Mouse (Mus musculus) lung, postnatal 0 days (tissue): ENCODE data around the gene Hspa1l. TPM values are rescaled to one million over a fixed set of nuclear protein-coding genes. Genes with fewer than 3 reads are reported as not detected.

ENCODE experiments used
- ATAC-seq: fragments of 200-750 bp; cut with Nextera tagmentation; 2 replicates; pipeline ENCODE4 v1.8.0; 2017; ENCODE audit warnings: moderate library complexity
- DNase-seq: peaks from one replicate; pipeline ENCODE4 v3.0.0-alpha.2; 2016; ENCODE audit warnings: low spot score
- H3K27ac ChIP-seq: fragments of 300-500 bp; sonication (generic); 2 replicates; pipeline ENCODE4 v1.5.1; 2014; ENCODE audit warnings: antibody characterized with exemption, mild to moderate bottlenecking, low read length, mixed read lengths
- H3K27me3 ChIP-seq: fragments of 300-500 bp; sonication (generic); replicated peaks from 2 replicates; pipeline ENCODE4 v1.6.1; 2014; ENCODE audit warnings: low read length, mixed read lengths; ENCODE audit not compliant: insufficient read depth
- H3K36me3 ChIP-seq: fragments of 300-500 bp; sonication (generic); 2 replicates; pipeline ENCODE4 v1.6.1; 2014; ENCODE audit warnings: low read length, mixed read lengths; ENCODE audit not compliant: insufficient read depth
- H3K4me1 ChIP-seq: fragments of 300-500 bp; sonication (generic); 2 replicates; pipeline ENCODE4 v1.6.1; 2014; ENCODE audit warnings: antibody characterized with exemption, low read depth, low read length, mixed read lengths; ENCODE audit not compliant: insufficient read depth
- H3K4me2 ChIP-seq: fragments of 300-500 bp; sonication (generic); replicated peaks from 2 replicates; pipeline ENCODE4 v1.6.1; 2014; ENCODE audit warnings: low read depth, mild to moderate bottlenecking, low read length, moderate library complexity, mixed read lengths
- H3K4me3 ChIP-seq: fragments of 300-500 bp; sonication (generic); 2 replicates; pipeline ENCODE4 v1.5.1; 2014; ENCODE audit warnings: low read depth, low read length
- H3K9ac ChIP-seq: fragments of 300-500 bp; sonication (generic); replicated peaks from 2 replicates; pipeline ENCODE4 v1.6.1; 2014; ENCODE audit warnings: low read depth, mild to moderate bottlenecking
- H3K9me3 ChIP-seq: fragments of 300-500 bp; sonication (generic); 2 replicates; pipeline ENCODE4 v1.6.1; 2016; ENCODE audit warnings: low read length, mixed read lengths
- CTCF ChIP-seq: IDR thresholded peaks from 2 replicates; pipeline ENCODE4 v1.5.1; 2016; ENCODE audit warnings: antibody characterized with exemption, mild to moderate bottlenecking
- EP300 ChIP-seq: IDR thresholded peaks from 2 replicates; pipeline ENCODE4 v1.6.1; 2016; ENCODE audit warnings: antibody characterized with exemption, mild to moderate bottlenecking, control low read depth
- WGBS: fragments of 180-500 bp; shearing (Covaris S2); extraction: QIAGEN DNeasy Blood & Tissue Kit; methylation state at CpG from one replicate; pipeline ENCODE4 v1.1.7; 2014; 5-methylcytosine and 5-hydroxymethylcytosine counted together
- polyA plus RNA-seq: library from polyadenylated mRNA; unstranded; fragments of >200 nt; fragmentation: Nextera tagmentation; extraction: Ambion mirVana; gene quantifications from 2 replicates; pipeline ENCODE4 v1.2.1, GENCODE M21; 2015

The Hspa1l gene
- polyA plus RNA-seq, 1 experiment from 2014 or later, result 0.79 TPM

DNA sequence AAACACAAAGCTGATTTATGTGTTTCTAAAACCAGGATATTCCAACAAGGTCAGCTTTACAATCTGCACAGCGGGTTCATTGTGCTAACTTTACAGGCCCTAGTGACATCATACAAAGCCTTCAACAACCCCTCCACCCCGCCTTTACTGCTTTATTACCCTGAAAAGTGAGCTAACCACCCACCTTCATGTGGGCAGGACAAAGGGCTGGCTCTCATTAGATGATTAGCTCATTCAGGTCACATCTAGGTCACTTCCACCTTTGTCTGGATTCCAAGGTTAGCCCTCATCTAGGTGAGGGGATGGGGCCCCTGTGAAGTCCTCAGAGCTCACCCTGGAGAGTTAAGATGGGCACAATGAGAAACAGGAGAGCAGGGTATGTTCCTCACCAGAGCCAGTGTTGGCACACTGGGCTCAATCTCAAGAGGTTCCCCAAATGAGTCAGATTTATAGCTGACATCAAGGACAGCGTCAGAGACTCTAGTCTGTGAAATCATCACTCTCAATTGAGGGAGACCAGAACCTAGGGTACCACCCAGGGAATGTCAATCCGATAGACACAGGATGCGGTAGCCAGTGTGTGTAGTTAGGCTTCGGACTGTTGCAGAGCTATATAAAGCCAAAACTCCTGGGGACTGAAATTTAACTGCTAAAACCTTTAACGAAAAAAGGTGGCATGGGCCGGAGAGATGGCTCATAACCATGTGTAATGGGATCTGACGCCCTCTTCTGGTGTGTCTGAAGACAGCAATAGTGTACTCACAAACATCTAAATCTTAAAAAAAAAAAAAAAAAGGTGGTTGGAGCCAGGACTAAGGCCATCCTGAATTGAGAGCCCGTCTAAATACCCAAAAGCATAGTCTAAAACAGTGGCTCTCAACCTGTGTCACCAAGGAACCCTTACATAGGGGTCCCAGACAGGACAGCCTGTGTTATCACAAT, 21.7 kb upstream of the Hspa1l start:
- H3K9me3 ChIP-seq, result no peaks in the 10 kb centered on the region
- H3K36me3 ChIP-seq, result no peaks in the 10 kb centered on the region
- no peak for ATAC-seq
- H3K4me2 ChIP-seq, result peak overlapping the region; percentile 96
- TF ChIP-seq CTCF (no peak; the same call in 1 of the 2 replicates), EP300 (no peak)
- H3K9ac ChIP-seq, result peak overlapping the region; percentile 61; the same call in 1 of the 2 replicates
- DNase-seq, result no peak
- H3K27me3 ChIP-seq, result no peaks in the 10 kb centered on the region
- H3K4me1 ChIP-seq, result peaks cover 6% of the 10 kb centered on the region; the same call in 1 of the 2 replicates
- 29% methylated on average over 10 of the region's 10 CpGs for WGBS
- H3K27ac ChIP-seq, result no peak overlapping the region
- 0 out of 2 replicates have a peak overlapping the region, but pooled peaks have one; percentile 69 for H3K4me3 ChIP-seq

- WGBS, result 0% methylated on average over 29 of the region's 29 CpGs
- Histone ChIP-seq H3K4me2 (peak overlapping the region; percentile 96), H3K36me3 (no peaks in the 10 kb centered on the region), H3K9me3 (no peaks in the 10 kb centered on the region), H3K27me3 (no peaks in the 10 kb centered on the region), H3K9ac (peak overlapping the region; percentile 61), H3K27ac (peak overlapping the region; percentile 54), H3K4me1 (peaks cover 6% of the 10 kb centered on the region; the same call in 1 of the 2 replicates), H3K4me3 (peak overlapping the region; percentile 69)
- DNase-seq, result no peak
- TF ChIP-seq CTCF, result no peak
- no peak for TF ChIP-seq EP300
- ATAC-seq, result no peak
Observed at GRCm38 (mm10) chr17:34951636-34952377, 20.7 kb upstream of the Hspa1l start.

DNA sequence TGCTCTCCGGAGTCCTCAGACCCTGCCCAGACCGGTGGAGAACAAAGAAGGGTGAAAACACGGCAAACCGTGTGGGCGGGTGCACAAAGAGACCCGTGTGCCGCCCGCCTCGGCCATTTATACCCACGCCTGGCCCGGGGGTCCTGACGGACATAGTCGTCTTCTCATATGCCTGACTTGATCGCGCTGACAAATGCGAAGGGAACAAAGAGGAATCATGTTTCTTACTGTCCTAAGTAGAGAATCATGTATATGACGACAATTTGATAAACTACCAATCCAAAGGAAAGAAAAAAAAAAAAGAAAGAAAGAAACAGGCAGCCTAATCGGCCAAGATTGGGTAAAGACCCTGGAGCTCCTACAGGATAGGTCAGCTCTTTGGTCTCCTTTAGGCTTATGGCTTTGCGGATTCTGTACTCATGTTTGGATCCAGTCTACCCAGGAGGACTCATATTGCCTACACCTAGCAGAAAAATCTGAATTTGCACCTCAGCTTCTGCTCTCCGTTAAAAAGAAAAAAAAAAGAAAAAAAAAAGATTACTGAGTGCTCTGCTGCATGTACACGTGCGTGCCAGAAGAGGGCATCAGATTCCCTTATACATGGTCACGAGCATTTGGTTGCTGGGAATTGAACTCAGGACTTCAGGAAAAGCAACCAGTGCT, 20.0 kb upstream of the Hspa1l start:
- peak; percentile 89 for DNase-seq
- TF ChIP-seq CTCF (peak; percentile 83), EP300 (peak; percentile 95)
- peak overlapping the region; percentile 54 for H3K27ac ChIP-seq
- no peaks in the 10 kb centered on the region for H3K27me3 ChIP-seq
- under 1% methylated on average over 23 of the region's 23 CpGs for WGBS
- peak overlapping the region; percentile 69 for H3K4me3 ChIP-seq
- peak; percentile 85 for ATAC-seq
- peak overlapping the region; percentile 61 for H3K9ac ChIP-seq
- no peaks in the 10 kb centered on the region for H3K9me3 ChIP-seq
- peaks cover 6% of the 10 kb centered on the region; the same call in 1 of the 2 replicates for H3K4me1 ChIP-seq
- peak overlapping the region; percentile 96 for H3K4me2 ChIP-seq
- no peaks in the 10 kb centered on the region for H3K36me3 ChIP-seq

DNA sequence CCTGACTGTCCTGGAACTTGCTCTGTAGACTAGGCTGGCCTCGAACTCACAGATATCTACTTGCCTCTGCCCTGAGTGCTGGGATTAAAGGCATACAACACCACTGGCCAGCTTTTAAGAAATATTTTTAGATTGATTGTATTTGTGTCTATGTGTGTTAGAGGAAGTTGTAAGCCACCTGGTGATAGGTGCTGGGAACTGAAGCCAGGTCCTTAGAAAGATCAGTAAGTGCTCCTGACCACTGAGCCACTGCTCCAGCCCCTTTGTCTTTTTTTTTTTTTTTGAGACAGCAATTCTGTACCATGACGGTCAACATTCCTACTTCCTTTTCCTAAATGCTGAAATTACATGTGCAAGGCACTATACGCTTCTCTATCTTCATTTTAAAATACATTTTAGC, 19.2 kb upstream of the Hspa1l start:
- Histone ChIP-seq H3K27me3 (no peaks in the 10 kb centered on the region), H3K27ac (no peak overlapping the region), H3K4me3 (no peak overlapping the region), H3K9me3 (no peaks in the 10 kb centered on the region), H3K4me2 (no peak overlapping the region), H3K4me1 (peaks cover 6% of the 10 kb centered on the region; the same call in 1 of the 2 replicates), H3K36me3 (no peaks in the 10 kb centered on the region), H3K9ac (no peak overlapping the region)
- WGBS, result 81% methylated on average over 3 of the region's 3 CpGs
- TF ChIP-seq CTCF (no peak), EP300 (no peak)
- no peak for DNase-seq
- ATAC-seq, result no peak

- H3K27ac ChIP-seq, result no peak overlapping the region
- H3K36me3 ChIP-seq, result no peaks in the 10 kb centered on the region
- 93% methylated on average over 4 of the region's 4 CpGs for WGBS
- DNase-seq, result no peak
- no peak overlapping the region for H3K4me2 ChIP-seq
- H3K4me3 ChIP-seq, result no peak overlapping the region
- peaks cover 6% of the 10 kb centered on the region; the same call in 1 of the 2 replicates for H3K4me1 ChIP-seq
- no peak for ATAC-seq
- H3K9ac ChIP-seq, result no peak overlapping the region
- TF ChIP-seq EP300 (no peak), CTCF (no peak)
- H3K27me3 ChIP-seq, result no peaks in the 10 kb centered on the region
- H3K9me3 ChIP-seq, result no peaks in the 10 kb centered on the region
Observed at GRCm38 (mm10) chr17:34953904-34954303, 18.6 kb upstream of the Hspa1l start.

DNA sequence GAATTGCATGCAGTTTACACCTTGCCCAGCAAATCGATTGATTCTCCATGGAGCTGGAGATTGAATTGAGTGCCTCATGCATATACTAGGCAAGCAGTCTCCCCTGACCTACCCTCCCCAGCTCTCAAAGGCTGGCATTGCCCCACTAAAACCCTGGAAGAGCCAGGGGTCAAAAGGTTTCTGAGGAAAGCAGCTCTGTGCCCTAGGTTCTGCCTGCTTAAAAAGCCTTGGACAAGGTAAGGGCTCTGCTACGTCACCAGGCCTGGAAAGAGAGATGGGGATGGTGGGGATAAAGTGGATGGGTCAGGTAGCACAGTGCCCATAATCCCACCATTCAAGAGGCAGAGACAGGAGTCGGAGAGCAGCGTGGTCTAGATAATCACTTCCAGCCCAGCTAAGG, 17.7 kb upstream of the Hspa1l start:
- no peaks in the 10 kb centered on the region for H3K9me3 ChIP-seq
- no peak overlapping the region for H3K27ac ChIP-seq
- 77% methylated on average over 4 of the region's 4 CpGs for WGBS
- no peak for DNase-seq
- no peak overlapping the region for H3K4me2 ChIP-seq
- H3K4me3 ChIP-seq, result no peak overlapping the region
- peaks cover 6% of the 10 kb centered on the region; the same call in 1 of the 2 replicates for H3K4me1 ChIP-seq
- no peaks in the 10 kb centered on the region for H3K36me3 ChIP-seq
- no peak overlapping the region for H3K9ac ChIP-seq
- no peaks in the 10 kb centered on the region for H3K27me3 ChIP-seq
- ATAC-seq, result no peak
- TF ChIP-seq CTCF (no peak), EP300 (no peak)
